Mouse (Mus musculus) myocyte (in vitro differentiated cells): ENCODE data around the gene Btrc. TPM values are rescaled to one million over a fixed set of nuclear protein-coding genes. Genes with fewer than 3 reads are reported as not detected.
"Not testable (repeated sequence)": the region's sequence is repeated elsewhere in the genome, so short reads cannot be mapped to it uniquely, and the experiment has no call there.

ENCODE experiments used
- H3K27me3 ChIP-seq: one replicate; pipeline ENCODE4 v1.6.1; 2011; ENCODE audit not compliant: control insufficient read depth, insufficient read depth, insufficient read length
- H3K36me3 ChIP-seq: one replicate; pipeline ENCODE4 v1.6.1; 2011; ENCODE audit not compliant: control insufficient read depth, insufficient read depth
- H3K4me2 ChIP-seq: one replicate; pipeline ENCODE4 v1.6.1; 2011; ENCODE audit warnings: low read depth, control low read depth
- H3K4me3 ChIP-seq: one replicate; pipeline ENCODE4 v1.5.1; 2011; ENCODE audit warnings: mild to moderate bottlenecking, control low read depth, moderate library complexity
- H3K79me2 ChIP-seq: one replicate; pipeline ENCODE4 v1.6.1; 2011; ENCODE audit not compliant: control insufficient read depth, insufficient read depth
- H3ac ChIP-seq: one replicate; pipeline ENCODE4 v1.6.1; 2011; ENCODE audit not compliant: control insufficient read depth, insufficient read length
- CEBPB ChIP-seq: IDR thresholded peaks from 2 replicates; pipeline ENCODE4 v1.6.1; 2011; ENCODE audit warnings: mild to moderate bottlenecking, moderate library complexity; ENCODE audit not compliant: poor library complexity, insufficient read depth, severe bottlenecking
- E2F4 ChIP-seq: IDR thresholded peaks from one replicate; pipeline ENCODE4 v1.6.1; 2011; ENCODE audit warnings: mild to moderate bottlenecking, control low read depth, moderate library complexity; ENCODE audit not compliant: insufficient read depth
- MAX ChIP-seq: IDR thresholded peaks from one replicate; pipeline ENCODE4 v1.6.1; 2011; ENCODE audit warnings: low read depth, mild to moderate bottlenecking, control low read depth
- MYOD1 ChIP-seq, 3 experiments: IDR thresholded peaks; one replicate each; pipeline ENCODE4 v1.6.1; 2011; ENCODE audit warnings: control low read depth in 2 of 3, low read depth in 2 of 3, mild to moderate bottlenecking in 2 of 3, moderate library complexity in 1 of 3; ENCODE audit not compliant: insufficient read length in 2 of 3, control insufficient read depth in 1 of 3
- MYOG ChIP-seq, 3 experiments: IDR thresholded peaks; one replicate each; pipeline ENCODE4 v1.6.1; 2011; ENCODE audit warnings: control low read depth in 2 of 3, low read depth in 2 of 3, mild to moderate bottlenecking in 2 of 3; ENCODE audit not compliant: insufficient read length in 2 of 3, control insufficient read depth in 1 of 3, insufficient read depth in 1 of 3
- POLR2A ChIP-seq: IDR thresholded peaks from one replicate; pipeline ENCODE4 v1.6.1; 2011; ENCODE audit warnings: low read depth, mild to moderate bottlenecking, control low read depth, moderate library complexity; ENCODE audit not compliant: insufficient read length
- POLR2AphosphoS2 ChIP-seq: IDR thresholded peaks from one replicate; pipeline ENCODE4 v1.6.1; 2011; ENCODE audit warnings: low read depth, control low read depth; ENCODE audit not compliant: insufficient read length
- REST ChIP-seq: IDR thresholded peaks from one replicate; pipeline ENCODE4 v1.6.1; 2011; ENCODE audit warnings: mild to moderate bottlenecking, control low read depth, moderate library complexity; ENCODE audit not compliant: insufficient read depth, insufficient read length
- SRF ChIP-seq: IDR thresholded peaks from one replicate; pipeline ENCODE4 v1.6.1; 2011; ENCODE audit warnings: low read depth; ENCODE audit not compliant: control insufficient read depth, insufficient read length
- TCF12 ChIP-seq: IDR thresholded peaks from one replicate; pipeline ENCODE4 v1.6.1; 2011; ENCODE audit warnings: mild to moderate bottlenecking, control low read depth; ENCODE audit not compliant: poor library complexity, insufficient read depth, severe bottlenecking
- TCF3 ChIP-seq: IDR thresholded peaks from one replicate; pipeline ENCODE4 v1.6.1; 2011; ENCODE audit warnings: low read depth, control low read depth; ENCODE audit not compliant: insufficient read length
- USF1 ChIP-seq: IDR thresholded peaks from one replicate; pipeline ENCODE4 v1.6.1; 2011; ENCODE audit warnings: low read depth, mild to moderate bottlenecking, control low read depth, moderate library complexity
- polyA plus RNA-seq: library from polyadenylated mRNA; unstranded; fragments of >200 nt; fragmentation: generic; extraction: Trizol; gene quantifications from one replicate; pipeline ENCODE4 v1.2.1, GENCODE M21; 2012; ENCODE audit warnings: missing spikeins

Gene Btrc
- polyA plus RNA-seq, 1 experiment = 17.0 TPM

DNA sequence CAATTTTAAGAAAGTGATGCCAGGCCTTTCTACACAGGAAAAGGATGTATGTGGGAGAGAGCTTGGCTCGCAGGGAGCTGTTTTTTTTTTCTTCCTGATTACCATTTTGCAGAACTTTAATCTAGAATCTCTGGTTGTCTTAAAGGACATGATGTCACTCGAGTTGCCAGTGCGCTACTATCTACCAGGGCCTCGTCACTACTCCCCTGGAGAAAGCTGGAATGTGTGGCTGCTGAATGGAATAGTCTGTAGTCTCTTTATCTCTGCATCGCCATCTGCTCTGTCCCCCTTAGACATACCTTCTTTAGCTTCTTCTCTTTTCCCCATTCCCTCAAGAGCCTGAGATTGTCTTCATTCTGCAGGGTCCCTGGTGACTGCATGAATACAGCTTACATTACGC, 7.9 kb upstream of the Btrc start:
- H3K79me2 ChIP-seq = no peaks in the 10 kb centered on the region
- H3K36me3 ChIP-seq = no peaks in the 10 kb centered on the region
- TF ChIP-seq MYOG (IDR thresholded peaks at IDR 0.05; ENCODE audit: control insufficient read depth in 1 of 3, insufficient read depth in 1 of 3, insufficient read length in 2 of 3, low read depth in 2 of 3) (no peak), POLR2A (no peak), REST (no peak), TCF3 (no peak), MAX (no peak), USF1 (no peak), CEBPB (no peak), E2F4 (no peak), TCF12 (no peak), MYOD1 (IDR thresholded peaks at IDR 0.05; ENCODE audit: control insufficient read depth in 1 of 3, insufficient read length in 2 of 3, low read depth in 2 of 3) (no peak), SRF (no peak), POLR2AphosphoS2 (no peak)
- H3K27me3 ChIP-seq = peaks cover 22% of the 10 kb centered on the region
- no peak overlapping the region for H3ac ChIP-seq
- no peak overlapping the region for H3K4me2 ChIP-seq
- H3K4me3 ChIP-seq = no peak overlapping the region

DNA sequence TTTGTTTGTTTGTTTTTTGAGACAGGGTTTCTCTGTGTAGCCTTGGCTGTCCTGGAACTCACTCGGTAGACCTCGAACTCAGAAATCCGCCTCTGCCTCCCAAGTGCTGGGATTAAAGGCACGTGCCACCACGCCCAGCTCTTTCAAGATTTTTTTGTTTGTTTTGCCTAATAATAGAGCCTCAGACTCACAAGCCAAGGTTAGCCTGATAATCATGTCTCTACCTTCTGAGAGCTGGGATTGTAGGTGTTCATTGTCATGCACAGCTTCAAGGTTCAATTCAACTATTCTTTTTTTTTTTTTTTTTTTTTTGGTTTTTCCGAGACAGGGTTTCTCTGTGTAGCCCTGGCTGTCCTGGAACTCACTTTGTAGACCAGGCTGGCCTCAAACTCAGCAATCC, 6.7 kb upstream of the Btrc start:
- H3K4me2 ChIP-seq, H3K36me3 ChIP-seq, H3K4me3 ChIP-seq, H3K79me2 ChIP-seq, H3ac ChIP-seq: not testable (repeated sequence)
- H3K27me3 ChIP-seq = peaks cover 20% of the 10 kb centered on the region

DNA sequence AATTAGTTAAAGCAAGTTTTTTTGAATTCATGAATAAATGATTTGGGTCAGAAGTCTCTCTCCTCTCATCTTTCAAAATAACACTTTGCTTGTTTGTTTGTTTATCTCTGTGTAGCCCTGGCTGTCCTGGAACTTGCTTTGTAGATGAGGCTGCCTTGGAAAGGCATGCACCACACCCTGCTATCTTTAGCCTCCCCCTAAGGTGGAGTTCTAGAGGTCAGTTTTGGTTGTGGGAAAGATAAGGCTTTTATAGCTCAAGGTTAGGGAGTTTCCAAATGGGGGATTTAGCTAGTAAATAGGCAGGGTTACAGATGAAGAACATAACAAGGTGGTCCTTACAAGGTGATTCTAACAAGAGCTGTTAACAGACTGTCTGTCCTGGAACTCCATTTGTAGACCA, 3.0 kb upstream of the Btrc start:
- no peak overlapping the region for H3ac ChIP-seq
- no peak overlapping the region for H3K4me2 ChIP-seq
- TF ChIP-seq CEBPB = no peak
- no peak for TF ChIP-seq REST
- no peak for TF ChIP-seq TCF12
- no peak for TF ChIP-seq E2F4
- TF ChIP-seq SRF = no peak
- TF ChIP-seq MYOD1 (IDR thresholded peaks at IDR 0.05; ENCODE audit: control insufficient read depth in 1 of 3, insufficient read length in 2 of 3, low read depth in 2 of 3) = no peak
- no peak for TF ChIP-seq MAX
- TF ChIP-seq USF1 = no peak
- no peak for TF ChIP-seq POLR2AphosphoS2
- TF ChIP-seq POLR2A = no peak
- no peaks in the 10 kb centered on the region for H3K79me2 ChIP-seq
- H3K36me3 ChIP-seq = no peaks in the 10 kb centered on the region
- H3K27me3 ChIP-seq = peaks cover 15% of the 10 kb centered on the region
- no peak overlapping the region for H3K4me3 ChIP-seq

DNA sequence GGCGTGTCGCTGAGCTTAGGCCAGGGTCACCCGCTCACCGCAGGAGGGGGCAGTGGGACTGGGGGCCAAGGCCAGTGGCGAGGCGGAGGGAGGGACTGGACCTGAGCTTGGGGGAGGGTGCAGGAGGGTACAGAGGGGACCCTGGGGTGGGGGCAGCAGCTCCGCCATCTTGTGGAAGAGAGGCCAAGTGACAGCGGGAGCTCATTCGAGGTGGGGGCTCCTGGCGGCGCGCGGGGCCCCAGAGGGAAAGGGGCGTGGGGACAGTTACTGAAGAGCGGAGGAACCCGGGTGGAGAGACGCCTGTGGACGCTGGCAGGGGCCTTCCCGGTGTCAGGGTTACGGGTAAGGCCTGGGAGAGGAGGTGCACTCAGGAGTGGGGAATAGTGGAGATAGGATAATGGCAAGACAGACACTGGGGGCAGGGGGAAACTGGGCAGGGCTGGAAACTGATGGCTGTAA, 428 bp downstream of the Btrc start:
- TF ChIP-seq REST (no peak), MYOG (IDR thresholded peaks at IDR 0.05; ENCODE audit: control insufficient read depth in 1 of 3, insufficient read depth in 1 of 3, insufficient read length in 2 of 3, low read depth in 2 of 3) (no peak), CEBPB (no peak), POLR2A (no peak), E2F4 (no peak), MAX (no peak), TCF3 (no peak), TCF12 (no peak), SRF (no peak), POLR2AphosphoS2 (no peak), USF1 (no peak), MYOD1 (IDR thresholded peaks at IDR 0.05; ENCODE audit: control insufficient read depth in 1 of 3, insufficient read length in 2 of 3, low read depth in 2 of 3) (no peak)
- Histone ChIP-seq H3K27me3 (peaks cover 4% of the 10 kb centered on the region), H3K36me3 (no peaks in the 10 kb centered on the region), H3ac (peak overlapping the region; percentile 79), H3K4me3 (peak overlapping the region; percentile 49), H3K4me2 (peak overlapping the region; percentile 61), H3K79me2 (no peaks in the 10 kb centered on the region)

DNA sequence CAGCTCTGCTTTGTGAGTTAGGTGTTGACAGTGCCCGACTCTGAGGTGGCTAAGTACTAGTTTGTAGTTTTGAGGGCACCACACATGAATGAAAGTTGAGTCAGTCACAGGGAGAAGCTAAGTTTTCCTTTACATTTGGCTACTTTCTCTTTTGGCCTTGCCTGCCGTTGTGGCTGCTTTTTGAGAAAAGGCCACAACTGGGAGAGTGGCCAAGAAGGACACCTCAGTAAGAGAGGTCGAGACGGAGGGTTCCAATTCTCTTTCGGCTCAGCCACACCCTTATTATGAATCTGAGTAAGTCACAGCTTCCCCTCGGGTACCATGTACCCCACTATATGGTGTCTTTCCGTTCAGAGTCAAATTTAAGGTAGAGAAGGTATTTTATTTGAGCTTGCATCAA, 3.1 kb downstream of the Btrc start:
- H3K36me3 ChIP-seq = no peaks in the 10 kb centered on the region
- H3K79me2 ChIP-seq = no peaks in the 10 kb centered on the region
- TF ChIP-seq POLR2A (no peak), MYOG (IDR thresholded peaks at IDR 0.05; ENCODE audit: control insufficient read depth in 1 of 3, insufficient read depth in 1 of 3, insufficient read length in 2 of 3, low read depth in 2 of 3) (no peak), USF1 (no peak), TCF12 (no peak), MAX (no peak), REST (no peak), SRF (no peak), E2F4 (no peak), MYOD1 (IDR thresholded peaks at IDR 0.05; ENCODE audit: control insufficient read depth in 1 of 3, insufficient read length in 2 of 3, low read depth in 2 of 3) (no peak), CEBPB (no peak), POLR2AphosphoS2 (no peak), TCF3 (no peak)
- H3K4me3 ChIP-seq = no peak overlapping the region
- H3K27me3 ChIP-seq = no peaks in the 10 kb centered on the region
- H3ac ChIP-seq = no peak overlapping the region
- H3K4me2 ChIP-seq = peak overlapping the region; percentile 53

DNA sequence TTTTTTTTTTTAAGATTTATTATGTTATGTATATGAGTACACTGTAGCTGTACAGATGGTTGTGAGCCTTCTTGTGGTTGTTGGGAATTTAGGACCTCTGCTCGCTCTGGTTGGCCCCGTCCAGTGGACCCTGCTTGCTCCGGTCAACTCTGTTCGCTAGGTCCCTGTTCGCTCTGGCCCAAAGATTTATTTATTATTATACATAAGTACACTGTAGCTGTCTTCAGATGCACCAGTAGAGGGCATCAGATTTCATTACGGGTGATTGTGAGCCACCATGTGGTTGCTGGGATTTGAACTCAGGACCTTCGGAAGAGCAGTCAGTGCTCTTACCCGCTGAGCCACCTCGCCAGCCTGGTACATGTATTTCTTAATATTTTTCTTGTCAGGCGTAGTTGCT, 21.3 kb downstream of the Btrc start:
- not testable (repeated sequence) for H3ac ChIP-seq, H3K4me2 ChIP-seq, H3K27me3 ChIP-seq, H3K36me3 ChIP-seq, H3K4me3 ChIP-seq, H3K79me2 ChIP-seq
